Mouse (Mus musculus) gastrocnemius, adult 2 months (tissue): ENCODE measurements at regions not wholly inside any gene's neighbourhood (a gene's known extent, or its start where the extent isn't known, plus 50 kb on each side); places are given as distances from the start of the nearest gene placed in this dataset.
"Not testable (repeated sequence)": the region's sequence is repeated elsewhere in the genome, so short reads cannot be mapped to it uniquely, and the experiment has no call there.

Source experiments
- DNase-seq: peaks from one replicate; pipeline ENCODE4 v3.0.0; 2022
- H3K27ac ChIP-seq: fragments of 200-600 bp; 2 replicates; pipeline ENCODE4 v1.8.1; 2022; ENCODE audit warnings: mild to moderate bottlenecking
- H3K4me3 ChIP-seq: fragments of 200-600 bp; 2 replicates; pipeline ENCODE4 v1.8.1; 2022; ENCODE audit warnings: mild to moderate bottlenecking, moderate library complexity
- CTCF ChIP-seq: fragments of 200-600 bp; IDR thresholded peaks from 2 replicates; pipeline ENCODE4 v1.8.1; 2022; ENCODE audit warnings: antibody characterized with exemption, mild to moderate bottlenecking, moderate library complexity
- intact Hi-C: fragments of 180-260 bp; cut with DNase I; formaldehyde crosslinking; loops from one replicate; pipeline ENCODE4 v1.15.1; 2025

DNA sequence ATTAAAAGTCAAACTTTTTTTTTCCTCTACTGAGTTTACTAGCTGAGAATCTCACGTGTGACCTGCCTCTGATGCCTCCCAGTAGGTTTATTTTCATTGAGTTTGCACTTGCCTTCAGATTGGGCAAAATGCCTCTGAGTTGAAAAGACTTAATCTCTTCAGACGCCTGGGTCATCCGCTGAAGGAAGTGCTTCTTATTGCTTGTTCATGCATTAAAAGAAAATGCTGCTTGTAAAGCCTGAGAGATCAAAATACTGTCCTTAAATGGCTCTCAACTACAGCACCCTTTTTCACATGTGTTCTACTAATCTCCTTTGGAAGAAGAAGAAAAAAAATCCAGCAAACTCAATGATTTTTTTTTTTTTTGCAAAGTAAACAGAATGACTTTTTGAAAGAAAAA lies 351.5 kb downstream of the Kcnh5 start:
- no peak overlapping the region for H3K27ac ChIP-seq
- no peak for TF ChIP-seq CTCF
- intact Hi-C loops = no loop called here
- H3K4me3 ChIP-seq = no peak overlapping the region
- no peak for DNase-seq

DNA sequence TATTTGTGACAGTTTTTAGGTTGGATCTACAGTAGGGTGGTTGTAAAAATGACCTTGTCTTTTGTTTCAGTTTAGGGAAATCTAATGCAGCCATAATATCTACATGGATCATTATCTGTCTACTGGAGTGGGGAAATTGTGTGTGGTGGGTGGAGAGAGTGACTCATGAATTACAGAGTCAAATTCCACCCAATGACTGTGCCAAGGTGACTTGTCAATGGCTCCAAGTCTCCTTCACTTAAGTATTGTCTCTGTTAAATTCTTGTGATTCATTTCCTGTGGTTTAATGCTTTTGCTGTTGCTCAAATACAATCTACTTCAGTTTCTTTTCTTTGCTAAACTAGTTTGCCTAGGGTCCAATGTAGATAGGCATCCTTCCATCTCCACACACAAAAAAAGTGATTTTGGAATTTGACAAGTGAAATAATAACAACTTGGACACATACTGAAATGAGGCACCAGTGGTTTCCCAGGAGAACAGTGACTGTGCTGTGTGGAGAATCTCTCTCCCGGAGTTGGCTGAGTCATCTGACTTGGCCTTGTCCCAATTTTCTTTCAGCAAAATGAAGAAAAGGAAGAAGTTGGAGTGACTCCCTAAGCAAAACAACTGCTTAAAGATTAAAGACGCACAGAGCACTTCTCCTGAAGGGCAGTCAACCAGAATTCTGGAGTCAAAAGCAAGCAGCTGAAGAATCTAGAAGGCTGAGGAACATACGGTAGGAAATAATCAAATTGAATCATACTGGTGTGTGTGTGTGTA lies 352.2 kb downstream of the Kcnh5 start:
- Histone ChIP-seq H3K4me3 (no peak overlapping the region), H3K27ac (no peak overlapping the region)
- no peak for TF ChIP-seq CTCF
- intact Hi-C loops = no loop called here
- peak; percentile 36 for DNase-seq

DNA sequence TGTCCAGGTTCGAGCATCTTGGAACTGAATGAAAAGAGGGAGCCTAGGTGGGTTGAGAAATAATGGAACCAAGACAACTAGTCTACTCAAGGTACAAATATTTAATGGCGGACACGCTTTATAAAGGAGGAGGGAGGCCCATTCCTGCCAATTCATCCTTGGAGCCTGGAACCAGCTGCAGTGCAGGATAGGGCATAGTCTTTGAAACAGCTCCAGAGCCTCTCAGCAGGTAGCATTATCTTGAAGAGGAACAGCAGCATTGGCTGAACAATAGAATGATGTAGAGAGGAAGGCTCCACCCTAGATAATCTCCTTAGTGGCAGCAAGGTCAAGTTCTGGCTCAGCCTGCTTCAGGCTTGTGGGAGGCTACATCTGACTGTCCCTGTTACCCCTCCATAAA lies 361.0 kb downstream of the Kcnh5 start:
- intact Hi-C loops, H3K4me3 ChIP-seq, H3K27ac ChIP-seq, DNase-seq: not testable (repeated sequence)

DNA sequence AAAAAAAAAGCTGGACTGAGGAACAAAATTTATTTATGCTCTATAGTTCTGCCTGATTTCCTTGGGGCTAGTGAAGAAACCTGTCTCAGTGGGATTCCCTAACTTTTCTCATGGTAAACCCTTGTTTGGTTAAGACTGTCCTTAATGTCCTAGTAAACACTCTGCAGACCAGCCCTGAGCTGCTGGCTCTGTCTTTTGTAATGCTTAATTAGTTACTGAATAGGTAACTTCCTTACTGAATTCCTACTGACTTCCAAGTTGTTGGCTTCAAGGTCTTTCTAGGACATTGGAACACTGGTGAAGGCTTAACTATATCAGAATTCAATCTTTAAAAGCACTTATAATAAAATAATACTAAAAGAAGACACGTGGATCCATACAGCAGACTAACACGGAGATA lies 368.6 kb downstream of the Kcnh5 start:
- DNase-seq, H3K4me3 ChIP-seq, intact Hi-C loops, H3K27ac ChIP-seq: not testable (repeated sequence)

DNA sequence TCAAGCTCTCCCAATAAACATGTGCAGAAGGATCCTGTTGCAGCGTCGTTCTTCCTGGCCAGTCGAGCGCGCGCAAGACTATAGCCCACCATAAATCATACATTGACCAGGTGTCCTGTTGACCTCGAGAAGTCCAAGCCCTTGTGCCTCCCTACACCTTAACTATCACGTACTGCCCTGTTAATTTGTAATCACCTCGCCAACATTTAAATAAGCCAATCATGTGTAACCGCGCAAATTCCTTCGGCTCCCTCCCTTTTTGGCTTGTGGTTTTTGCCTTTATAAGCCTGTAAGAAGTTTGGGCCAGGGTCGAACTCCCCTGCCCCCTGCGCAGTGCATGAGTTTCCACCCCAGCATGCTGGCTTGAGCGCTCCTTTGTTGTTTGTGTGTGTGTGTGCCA lies 369.2 kb downstream of the Kcnh5 start:
- intact Hi-C loops, H3K27ac ChIP-seq, DNase-seq: not testable (repeated sequence)

DNA sequence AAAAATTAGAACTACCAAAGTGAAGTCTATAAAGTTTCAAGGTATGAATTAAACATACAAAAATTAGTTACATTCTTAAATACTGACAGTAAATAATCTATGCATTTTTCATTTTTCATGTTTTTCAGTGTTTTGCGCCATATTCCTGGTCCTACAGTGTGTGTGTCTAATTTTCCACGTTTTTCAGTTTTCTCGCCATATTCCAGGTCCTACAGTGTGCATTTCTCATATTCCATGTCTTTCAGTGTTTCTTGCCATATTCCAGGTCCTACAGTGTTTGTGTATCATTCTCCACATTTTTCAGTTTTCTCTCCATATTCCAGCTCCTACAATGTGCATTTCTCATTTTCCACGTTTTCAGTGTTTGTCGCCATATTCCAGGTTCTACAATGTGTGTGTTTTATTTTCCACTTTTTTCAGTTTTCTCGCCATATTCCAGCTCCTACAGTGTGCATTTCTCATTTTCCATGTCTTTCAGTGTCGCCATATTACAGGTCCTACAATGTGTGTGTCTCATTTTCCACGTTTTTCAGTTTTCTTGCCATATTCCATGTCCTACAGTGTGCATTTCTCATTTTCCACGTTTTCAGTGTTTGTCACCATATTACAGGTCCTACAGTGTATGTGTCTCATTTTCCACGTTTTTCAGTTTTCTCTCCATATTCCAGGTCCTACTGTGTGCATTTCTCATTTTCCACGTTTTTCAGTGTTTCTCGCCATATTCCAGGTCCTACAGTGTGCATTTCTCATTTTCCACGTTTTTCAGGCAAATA lies 373.2 kb downstream of the Kcnh5 start:
- TF ChIP-seq CTCF = no peak
- no peak for DNase-seq
- intact Hi-C loops = no loop called here
- H3K27ac ChIP-seq = no peak overlapping the region
- no peak overlapping the region for H3K4me3 ChIP-seq

More for the DNA sequence above, 369.2 kb downstream of the Kcnh5 start:
- H3K4me3 ChIP-seq = not testable (repeated sequence)

DNA sequence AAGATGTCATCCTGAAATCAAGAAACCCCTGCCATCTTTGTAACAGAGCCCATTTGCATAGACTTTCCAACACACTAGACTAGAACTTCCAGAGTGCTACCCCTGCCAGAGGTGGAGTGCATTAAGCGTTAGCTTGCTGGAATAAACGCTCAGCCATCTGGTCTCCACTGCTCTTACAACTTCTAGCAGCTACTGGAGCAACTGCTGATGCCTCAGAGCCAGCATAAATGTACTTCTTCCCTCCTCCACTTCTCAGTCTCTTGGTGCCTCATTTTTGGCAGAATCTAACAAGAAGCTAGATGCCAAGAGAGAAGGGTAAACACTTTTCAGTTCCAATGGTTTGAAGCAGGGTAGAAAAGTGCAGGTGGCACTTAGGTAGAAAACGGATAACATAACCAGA lies 385.1 kb downstream of the Kcnh5 start:
- DNase-seq = no peak
- intact Hi-C loops = no loop called here
- Histone ChIP-seq H3K4me3 (no peak overlapping the region), H3K27ac (no peak overlapping the region)
- no peak for TF ChIP-seq CTCF

DNA sequence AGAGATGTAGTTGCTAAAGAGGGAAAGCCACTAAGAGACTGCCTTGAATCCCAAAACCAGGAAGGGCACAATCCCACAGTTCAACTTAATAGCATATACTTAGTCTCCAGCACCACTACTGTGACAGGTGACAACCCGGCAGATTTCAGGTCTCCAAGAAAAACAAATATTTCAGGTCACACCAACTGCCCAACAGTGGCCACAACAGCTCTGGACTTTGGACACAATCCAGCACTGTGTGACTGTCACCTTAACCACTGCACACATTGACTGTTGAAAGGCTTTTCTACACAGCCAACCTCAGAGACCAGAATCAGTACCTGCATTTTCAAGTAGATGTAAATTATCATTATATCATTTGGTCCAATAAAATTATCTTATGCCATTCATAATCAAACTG lies 414.8 kb downstream of the Kcnh5 start:
- no peak overlapping the region for H3K4me3 ChIP-seq
- no peak for DNase-seq
- intact Hi-C loops = no loop called here
- TF ChIP-seq CTCF = no peak
- no peak overlapping the region for H3K27ac ChIP-seq

DNA sequence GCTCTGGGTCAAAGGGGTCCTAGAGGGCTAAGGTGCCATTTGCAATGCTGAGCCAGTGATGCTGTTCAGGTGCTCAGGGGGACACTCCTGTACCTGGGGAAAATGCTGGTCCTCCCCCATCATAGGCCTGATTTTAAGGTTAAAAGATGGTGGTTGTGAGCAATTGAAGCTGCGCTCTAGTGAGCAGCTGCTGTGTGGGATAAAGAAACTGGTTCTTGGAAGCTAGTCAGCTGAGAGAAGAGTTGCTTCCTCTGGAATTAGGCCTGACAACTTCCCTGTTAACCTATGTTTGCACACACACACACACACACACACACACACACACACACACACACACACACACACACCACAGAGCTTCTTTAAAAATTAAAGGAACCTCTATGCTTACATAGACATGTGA lies 428.9 kb upstream of the Gm11042 start:
- H3K4me3 ChIP-seq = no peak overlapping the region
- TF ChIP-seq CTCF = no peak
- DNase-seq = no peak
- intact Hi-C loops = no loop called here
- no peak overlapping the region for H3K27ac ChIP-seq

DNA sequence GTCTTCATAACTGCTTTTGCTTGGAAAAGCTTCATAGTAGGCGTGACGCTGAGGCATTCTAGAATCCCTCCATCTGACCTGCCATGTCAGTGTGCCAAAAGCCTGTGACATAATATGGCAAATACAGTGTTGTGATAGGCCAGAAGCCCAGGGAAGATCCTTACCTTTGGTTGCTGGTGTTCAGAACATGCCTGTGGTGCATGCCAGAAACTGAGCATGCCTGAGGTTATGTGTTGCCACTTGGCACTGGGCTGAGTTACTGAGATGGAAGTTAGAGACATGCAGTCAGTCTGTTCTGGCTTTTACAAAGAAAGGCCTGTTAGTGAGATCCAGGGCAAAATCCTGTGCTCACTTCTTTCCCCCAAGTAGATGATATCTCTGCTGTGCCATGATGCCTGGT lies 412.7 kb upstream of the Gm11042 start:
- intact Hi-C loops = no loop called here
- no peak for DNase-seq
- no peak for TF ChIP-seq CTCF
- Histone ChIP-seq H3K27ac (no peak overlapping the region), H3K4me3 (no peak overlapping the region)

DNA sequence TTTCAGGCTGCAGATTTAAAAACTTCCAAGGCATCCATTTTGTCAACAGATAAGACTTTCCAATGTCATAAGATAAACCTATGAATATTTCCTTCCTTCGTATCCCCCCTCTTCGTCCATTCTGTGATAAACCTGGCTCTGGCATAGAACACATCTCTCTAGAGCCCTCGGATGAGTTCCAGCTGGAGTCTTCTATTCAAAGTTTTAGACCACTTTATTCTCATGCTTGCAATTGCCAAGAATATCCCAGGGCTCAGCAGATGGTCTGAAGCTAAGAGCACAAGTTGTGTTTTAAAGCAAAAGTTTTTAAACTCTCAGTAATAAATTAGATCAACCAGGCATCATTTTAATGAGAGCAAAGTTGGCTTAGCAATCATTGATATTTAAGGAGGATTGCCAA lies 363.0 kb upstream of the Gm11042 start:
- no peak overlapping the region for H3K27ac ChIP-seq
- DNase-seq = no peak
- no peak overlapping the region for H3K4me3 ChIP-seq
- intact Hi-C loops = no loop called here
- no peak for TF ChIP-seq CTCF

DNA sequence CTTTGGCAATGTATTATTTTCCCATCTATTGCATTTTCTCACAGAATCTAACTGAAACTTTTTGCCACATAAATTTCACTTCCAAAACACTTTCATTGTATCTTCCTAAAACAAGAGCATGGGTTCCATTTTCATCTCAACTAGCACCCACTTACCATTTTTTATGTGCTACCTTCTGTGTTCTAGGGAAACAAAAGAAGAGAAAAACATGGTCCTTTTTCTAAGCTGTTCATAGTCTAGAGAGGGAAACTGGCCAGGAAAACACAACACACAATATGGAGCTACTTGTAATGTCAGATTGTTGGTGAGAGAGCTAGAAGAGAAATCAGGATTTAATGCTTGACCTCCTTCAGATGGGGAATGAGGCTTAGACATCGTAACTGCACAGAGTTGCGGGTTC lies 361.6 kb upstream of the Gm11042 start:
- DNase-seq = no peak
- no peak for TF ChIP-seq CTCF
- H3K4me3 ChIP-seq = no peak overlapping the region
- intact Hi-C loops = no loop called here
- no peak overlapping the region for H3K27ac ChIP-seq

DNA sequence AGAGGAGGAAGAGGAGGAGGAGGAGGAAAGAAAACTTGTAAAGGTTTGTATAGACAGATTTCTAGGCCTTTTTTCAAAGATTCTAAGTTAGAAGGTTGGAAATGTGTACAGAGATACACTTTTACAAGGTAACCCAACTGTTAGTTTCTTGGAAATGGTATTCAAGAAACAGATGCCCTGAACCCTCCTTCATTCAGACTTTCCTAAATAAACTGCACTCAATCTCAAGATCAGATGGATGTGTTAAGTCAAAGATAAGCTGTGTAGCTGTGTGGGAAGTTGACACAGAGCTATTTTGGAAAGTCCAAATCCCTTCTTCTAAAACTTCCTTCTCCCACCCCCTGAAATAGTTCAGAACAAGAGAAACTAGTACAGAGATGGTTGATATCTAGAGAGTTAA lies 342.2 kb upstream of the Gm11042 start:
- intact Hi-C loops = no loop called here
- DNase-seq = no peak

More for the DNA sequence above, 342.2 kb upstream of the Gm11042 start:
- Histone ChIP-seq H3K27ac (no peak overlapping the region), H3K4me3 (no peak overlapping the region)
- no peak for TF ChIP-seq CTCF
